22 mouse cellular contexts compared by ENCODE assay signal in the genomic region with DNA sequence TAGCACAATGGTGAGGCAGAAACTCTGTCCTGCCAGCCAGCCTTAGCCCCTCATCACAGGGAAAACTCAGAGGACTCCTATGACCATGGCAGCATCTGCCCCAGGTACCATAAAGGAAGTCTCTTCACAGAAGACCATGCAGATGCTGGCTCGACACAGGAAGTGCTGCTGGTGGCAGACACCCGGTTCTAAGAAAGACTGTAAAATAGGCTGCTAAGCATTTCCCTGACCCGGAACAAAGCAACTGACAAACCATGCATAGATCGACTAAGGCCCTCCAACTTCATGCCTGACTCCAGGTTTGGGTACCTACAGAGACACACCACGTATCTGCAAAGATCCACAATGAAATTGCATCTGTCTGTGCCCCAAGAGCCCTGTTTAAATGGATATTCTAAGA.
DNase-seq lines count a peak whose midpoint lies in the region; ATAC-seq and TF ChIP-seq lines count a peak whose summit lies in the region.
"Had no signal": no experiment of that assay in that cellular context is flagged by ENCODE, and none has a peak within 500 bp of the region (broad histone marks: within the 10 kb centered on the region; RNA-seq: fewer than 3 reads in every experiment).

No protein-coding gene starts in this region.

- peak; percentile 44 for ATAC-seq in activated CD4-positive, CD25-positive, alpha-beta regulatory T cell, adult 4 months
- ATAC-seq: forebrain, embryonic 15.5 days; intestine, embryonic 16.5 days; liver, embryonic 12.5 days had no signal

- H3K4me1 ChIP-seq in spleen, adult 2 months (ENCODE audit: control insufficient read depth, insufficient read depth, insufficient read length): peaks cover 10% of the 10 kb centered on the region; the same call in 1 of the 2 replicates
- H3K4me1 ChIP-seq in lung, adult 2 months (ENCODE audit: control insufficient read depth, insufficient read depth, low read length): no peaks in the 10 kb centered on the region
- H3K4me1 ChIP-seq: forebrain, embryonic 15.5 days; hindbrain, embryonic 12.5 days; limb, embryonic 12.5 days; lung, embryonic 15.5 days; midbrain, embryonic 12.5 days; neural tube, embryonic 15.5 days had no signal

- H3K27ac ChIP-seq in spleen, adult 2 months (ENCODE audit: insufficient read depth, low read length): peak overlapping the region; percentile 31
- H3K27ac ChIP-seq: embryonic facial prominence, embryonic 13.5 days; forebrain, embryonic 15.5 days; hindbrain, embryonic 12.5 days; limb, embryonic 12.5 days; liver, embryonic 12.5 days; lung, embryonic 15.5 days; midbrain, embryonic 12.5 days; neural tube, embryonic 15.5 days had no signal

- no peak for TF ChIP-seq POLR2A in spleen, adult 2 months (IDR thresholded peaks at IDR 0.05; ENCODE audit: low read depth, low read length)
- no peak for TF ChIP-seq POLR2A in lung, adult 2 months (IDR thresholded peaks at IDR 0.05; ENCODE audit: borderline replicate concordance, extremely low read depth, low read depth, low read length)

- no peaks in the 10 kb centered on the region for H3K36me3 ChIP-seq in spleen, adult 2 months (ENCODE audit: control insufficient read depth, insufficient read depth, low read length)
- H3K36me3 ChIP-seq in splenic B cell, adult 2 months (ENCODE audit: control insufficient read depth, insufficient read depth, low read length, poor library complexity, severe bottlenecking): no peaks in the 10 kb centered on the region
- H3K36me3 ChIP-seq: embryonic facial prominence, embryonic 13.5 days; forebrain, embryonic 15.5 days; G1E; hindbrain, embryonic 12.5 days; limb, embryonic 12.5 days; liver, embryonic 12.5 days; lung, embryonic 15.5 days; midbrain, embryonic 12.5 days; neural tube, embryonic 15.5 days had no signal

- DNase-seq in spleen, adult 2 months (ENCODE audit: low read depth in 1 of 2, low spot score in 2 of 2): peak in 1 of 2 experiments; percentile 37
- DNase-seq in spleen, postnatal 4 days (ENCODE audit: low spot score in 2 of 2): no peak
- peak; percentile 27 for DNase-seq in splenic B cell, adult 2 months (ENCODE audit: low read depth, low spot score)
- peak; percentile 55 to 69 for DNase-seq in thymus, postnatal 36 days
- DNase-seq in layer of hippocampus, postnatal 25 days (ENCODE audit: extremely low spot score in 1 of 2, low spot score in 1 of 2): no peak
- no peak for DNase-seq in lung, adult 2 months
- DNase-seq in cerebellum, postnatal 36 days: no peak
- DNase-seq: cerebellum, adult 8-10 months; kidney, postnatal 4 days; lung, postnatal 4 days; right cerebral cortex, postnatal 14 days had no signal

- no peak for TF ChIP-seq CTCF in spleen, adult 2 months (IDR thresholded peaks at IDR 0.05; ENCODE audit: extremely low read depth, insufficient read depth, insufficient read length, insufficient replicate concordance)
- TF ChIP-seq CTCF in lung, adult 2 months (IDR thresholded peaks at IDR 0.05; ENCODE audit: insufficient read depth, low read length): no peak

- no peaks in the 10 kb centered on the region for H3K27me3 ChIP-seq in spleen, adult 2 months (ENCODE audit: control insufficient read depth, insufficient read depth, low read length)
- no peaks in the 10 kb centered on the region for H3K27me3 ChIP-seq in splenic B cell, adult 2 months (ENCODE audit: control insufficient read depth, insufficient read depth, low read length, poor library complexity, severe bottlenecking)
- H3K27me3 ChIP-seq: embryonic facial prominence, embryonic 13.5 days; forebrain, embryonic 15.5 days; hindbrain, embryonic 12.5 days; limb, embryonic 12.5 days; liver, embryonic 12.5 days; lung, embryonic 15.5 days; midbrain, embryonic 12.5 days; neural tube, embryonic 15.5 days had no signal

- no peak overlapping the region for H3K4me3 ChIP-seq in spleen, adult 2 months (ENCODE audit: extremely low read depth, insufficient read depth, insufficient read length)
- H3K4me3 ChIP-seq in lung, adult 2 months (replicated peaks; ENCODE audit: extremely low read depth, low read depth, low read length): no peak overlapping the region
- H3K4me3 ChIP-seq: embryonic facial prominence, embryonic 13.5 days; forebrain, embryonic 15.5 days; hindbrain, embryonic 12.5 days; limb, embryonic 12.5 days; liver, embryonic 12.5 days; lung, embryonic 15.5 days; midbrain, embryonic 12.5 days; neural tube, embryonic 15.5 days had no signal

- 5% methylated on average over 5 of the region's 5 CpGs for WGBS in spleen, adult 2 months
- 55% methylated on average over 5 of the region's 5 CpGs for WGBS in lung, adult 2 months

Comparison
In these comparisons a context has a peak if more than half of its experiments do, and no peak if none do; other contexts are left out.
1. DNase-seq: peak in splenic B cell, adult 2 months (single experiment) and thymus, postnatal 36 days (2 of 2); none in spleen, postnatal 4 days (0 of 2), layer of hippocampus, postnatal 25 days (0 of 2), lung, adult 2 months (single experiment) and cerebellum, postnatal 36 days (0 of 2).